Mouse (Mus musculus) heart, embryonic 12.5 days (tissue): ENCODE data around the gene Smarcal1. TPM values are rescaled to one million over a fixed set of nuclear protein-coding genes. Genes with fewer than 3 reads are reported as not detected.
A peak's percentile ranks its signal among the peaks of the same experiment; 100 is the strongest.

Experiments
- ATAC-seq: fragments of 200-750 bp; cut with Nextera tagmentation; 2 replicates; pipeline ENCODE4 v1.8.0; 2017; ENCODE audit warnings: moderate TSS enrichment, moderate library complexity; ENCODE audit not compliant: insufficient number of reproducible peaks, low FRiP score
- H3K27ac ChIP-seq: fragments of 300-500 bp; sonication (generic); 2 replicates; pipeline ENCODE4 v1.5.1; 2016; ENCODE audit warnings: mild to moderate bottlenecking, moderate library complexity; ENCODE audit not compliant: poor library complexity, severe bottlenecking
- H3K27me3 ChIP-seq: fragments of 300-500 bp; sonication (generic); replicated peaks from 2 replicates; pipeline ENCODE4 v1.6.1; 2016; ENCODE audit warnings: mild to moderate bottlenecking, moderate library complexity
- H3K36me3 ChIP-seq: fragments of 300-500 bp; sonication (generic); 2 replicates; pipeline ENCODE4 v1.6.1; 2016; ENCODE audit warnings: mild to moderate bottlenecking, moderate library complexity
- H3K4me1 ChIP-seq: fragments of 300-500 bp; sonication (generic); replicated peaks from 2 replicates; pipeline ENCODE4 v1.6.1; 2016; ENCODE audit warnings: mild to moderate bottlenecking
- H3K4me2 ChIP-seq: fragments of 300-500 bp; sonication (generic); 2 replicates; pipeline ENCODE4 v1.6.1; 2016; ENCODE audit warnings: mild to moderate bottlenecking, moderate library complexity
- H3K4me3 ChIP-seq: fragments of 300-500 bp; sonication (generic); 2 replicates; pipeline ENCODE4 v1.5.1; 2016; ENCODE audit warnings: mild to moderate bottlenecking
- H3K9ac ChIP-seq: fragments of 300-500 bp; sonication (generic); 2 replicates; pipeline ENCODE4 v1.6.1; 2016; ENCODE audit warnings: mild to moderate bottlenecking, moderate library complexity
- H3K9me3 ChIP-seq: fragments of 300-500 bp; sonication (generic); replicated peaks from 2 replicates; pipeline ENCODE4 v1.6.1; 2016; ENCODE audit warnings: mild to moderate bottlenecking, moderate library complexity
- WGBS: fragments of 180-500 bp; shearing (Covaris S2); methylation state at CpG from one replicate; pipeline ENCODE4 v1.1.7; 2016; 5-methylcytosine and 5-hydroxymethylcytosine counted together
- polyA plus RNA-seq: library from polyadenylated mRNA; unstranded; fragments of >200 nt; fragmentation: Nextera tagmentation; extraction: Ambion mirVana; gene quantifications from 2 replicates; pipeline ENCODE4 v1.2.1, GENCODE M21; 2016

Gene Smarcal1
- 18.5 and 18.7 TPM in 2 replicates for polyA plus RNA-seq

DNA sequence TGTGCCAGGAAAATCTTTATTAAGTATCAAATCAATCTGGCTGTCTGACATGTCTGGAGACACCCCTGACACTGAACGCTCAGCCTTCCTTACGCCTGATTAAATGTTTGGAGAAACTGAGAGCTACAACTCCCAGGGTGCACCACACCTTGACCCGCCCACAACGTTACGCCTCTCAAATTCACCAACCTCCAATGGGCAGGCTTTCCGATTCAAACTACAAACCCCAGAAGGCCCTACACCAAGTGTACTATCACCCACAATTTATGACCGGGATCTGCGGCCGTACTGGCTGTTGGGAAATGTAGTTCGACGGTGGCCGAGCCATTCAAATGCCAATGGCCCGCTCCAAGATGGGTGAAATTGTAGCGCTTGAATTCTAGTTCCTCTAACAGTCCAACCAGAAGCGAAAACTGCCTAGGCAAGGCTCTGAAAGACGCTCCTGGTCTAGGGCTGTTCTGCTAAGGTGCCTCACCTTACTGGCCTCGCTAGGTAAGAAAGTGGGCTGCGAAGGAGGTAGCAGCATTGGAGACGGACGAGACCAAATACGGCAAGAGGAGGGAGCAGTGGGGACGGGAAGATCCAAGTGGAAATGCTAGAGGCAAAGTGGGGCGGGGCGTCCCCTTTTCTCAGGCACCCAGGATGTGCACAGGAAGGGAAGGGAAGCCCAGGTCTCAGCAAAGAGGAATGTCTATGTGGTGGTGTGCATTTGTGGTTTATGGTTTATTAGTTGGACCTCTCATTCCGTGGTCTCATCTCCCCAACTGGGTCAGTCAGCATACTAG lies at the start of gene Smarcal1:
Gene Smarcal1, plus strand, starts transcription at position 305 of the 785 bp plus-strand sequence.
- peak within 1 kb of the TSS; percentile 72 for H3K9ac ChIP-seq
- H3K9me3 ChIP-seq: no peaks in the 10 kb centered on the region
- peaks cover 18% of the 10 kb centered on the region for H3K27me3 ChIP-seq
- H3K4me3 ChIP-seq: peak within 1 kb of the TSS; percentile 75
- peak within 1 kb of the TSS; percentile 79; the same call in 1 of the 2 replicates for H3K27ac ChIP-seq
- WGBS: under 1% methylated on average over 25 of the region's 25 CpGs
- H3K4me1 ChIP-seq: peaks cover 11% of the 10 kb centered on the region
- H3K4me2 ChIP-seq: peak within 1 kb of the TSS; percentile 76
- peak; percentile 99 for ATAC-seq
- H3K36me3 ChIP-seq: peaks cover 27% of the 10 kb centered on the region

DNA sequence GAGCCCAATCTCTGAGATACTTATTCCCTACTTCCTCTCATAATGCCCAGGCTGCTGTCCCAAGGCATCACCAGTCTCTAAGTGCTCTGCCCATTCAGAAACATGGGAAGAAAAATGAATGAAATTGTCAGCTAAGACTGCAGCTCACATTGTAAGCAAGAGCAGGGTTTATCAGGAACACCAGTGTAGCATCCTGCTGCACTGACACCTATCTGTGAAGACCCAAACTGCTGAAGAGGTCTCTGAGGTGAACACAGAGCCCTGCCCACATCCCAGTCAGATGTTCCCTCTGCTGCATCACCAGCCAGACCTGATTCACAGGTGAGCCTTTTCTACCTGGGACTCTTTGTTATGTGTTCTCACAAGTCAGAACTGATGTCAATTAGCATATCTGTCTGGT lies 49.6 kb upstream of the Smarcal1 start:
- Histone ChIP-seq H3K36me3 (no peaks in the 10 kb centered on the region), H3K27me3 (peaks cover 73% of the 10 kb centered on the region), H3K27ac (no peak overlapping the region)

DNA sequence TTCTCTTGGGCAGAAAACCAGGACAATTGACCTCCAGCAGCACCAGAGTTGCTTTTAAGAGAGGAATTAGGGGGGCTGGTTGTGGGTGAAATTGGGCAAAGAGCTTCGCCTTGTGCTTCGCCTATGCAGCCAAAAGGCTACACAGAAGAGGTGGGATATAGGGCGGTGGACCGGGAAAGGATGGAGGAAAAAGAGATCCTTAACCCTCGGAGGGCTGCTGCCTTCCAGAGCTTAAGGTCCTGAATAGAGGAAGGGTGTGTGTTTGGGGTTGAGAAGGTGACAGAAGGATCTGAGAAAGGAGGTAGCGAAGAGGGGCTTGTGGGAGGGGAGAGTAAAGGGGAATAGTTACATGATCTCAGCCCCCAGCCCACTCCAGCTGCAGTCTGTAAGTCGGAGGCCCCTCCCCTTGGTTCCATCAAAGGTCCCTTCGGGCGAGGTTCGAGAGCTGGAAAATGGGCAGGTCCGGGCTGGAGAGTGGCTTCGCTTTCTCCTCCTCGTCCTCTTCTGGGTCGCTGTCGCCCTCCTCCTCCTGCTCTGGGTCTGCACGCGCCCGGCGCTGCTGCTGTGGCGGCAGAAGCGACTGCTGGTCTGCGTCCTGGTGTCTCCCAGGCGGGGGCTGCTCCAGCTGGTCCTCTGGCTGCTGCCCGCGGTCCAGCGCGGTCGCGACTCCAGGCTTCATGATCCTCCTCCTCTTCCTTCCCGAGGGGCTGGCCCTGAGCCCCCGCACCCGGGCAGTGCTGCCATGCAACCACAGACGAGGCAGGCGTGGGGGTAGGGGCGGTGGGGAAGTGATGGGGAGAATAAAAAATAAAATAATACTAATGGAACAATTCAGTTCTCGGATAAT lies 47.1 kb upstream of the Smarcal1 start:
- H3K9ac ChIP-seq: no peak overlapping the region
- WGBS: 2% methylated on average over 36 of the region's 36 CpGs
- peak overlapping the region; percentile 42 for H3K4me3 ChIP-seq
- peaks cover 16% of the 10 kb centered on the region for H3K4me1 ChIP-seq
- H3K27ac ChIP-seq: no peak overlapping the region
- no peaks in the 10 kb centered on the region for H3K36me3 ChIP-seq
- peak; percentile 42 for ATAC-seq
- H3K9me3 ChIP-seq: no peaks in the 10 kb centered on the region
- H3K27me3 ChIP-seq: peaks cover 70% of the 10 kb centered on the region
- H3K4me2 ChIP-seq: peak overlapping the region; percentile 73

More for the DNA sequence above, 49.6 kb upstream of the Smarcal1 start:
- no peak overlapping the region for H3K4me3 ChIP-seq
- H3K4me2 ChIP-seq: no peak overlapping the region
- H3K9me3 ChIP-seq: no peaks in the 10 kb centered on the region
- H3K4me1 ChIP-seq: peaks cover 16% of the 10 kb centered on the region
- no peak overlapping the region for H3K9ac ChIP-seq
- no peak for ATAC-seq

DNA sequence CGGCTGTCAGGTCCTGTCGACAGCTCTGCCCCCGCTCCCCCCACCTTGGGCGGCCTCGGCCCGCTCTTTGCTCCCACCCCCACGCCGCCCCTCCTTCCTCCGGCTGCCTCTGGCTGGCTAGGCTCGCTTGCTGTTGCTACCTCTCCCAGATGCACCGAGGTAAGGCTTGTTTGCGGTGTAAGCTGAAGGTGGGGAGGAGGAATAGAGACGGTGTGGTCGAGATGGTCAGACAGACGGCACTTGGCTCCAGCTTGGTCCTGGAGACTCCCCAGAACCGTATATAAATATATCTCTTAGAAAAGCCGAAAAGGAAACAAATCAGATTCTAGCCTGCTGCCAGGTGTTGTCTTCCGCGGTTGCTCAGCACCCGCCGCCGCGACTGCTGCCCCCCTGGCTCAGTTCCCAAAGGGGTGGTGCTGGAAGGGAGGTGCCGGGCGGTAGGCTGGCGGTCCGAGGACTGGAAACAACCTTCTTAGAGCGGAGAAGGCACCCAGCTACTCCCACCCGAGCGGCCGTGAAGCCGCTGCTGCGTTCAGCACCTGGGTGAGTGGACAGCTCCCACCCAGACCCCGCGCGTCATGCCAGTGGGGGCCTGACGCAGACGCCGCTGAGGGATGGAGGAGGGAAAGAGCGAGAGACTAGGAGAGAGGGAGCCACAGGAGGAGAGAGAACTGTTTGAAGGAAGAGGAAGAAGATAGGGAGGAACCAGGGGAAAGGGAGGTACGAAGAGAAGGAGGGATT lies 46.3 kb upstream of the Smarcal1 start, which contains the start of gene March4:
Gene March4, minus strand, starts transcription at position 320 of the 741 bp plus-strand sequence.
- WGBS: under 1% methylated on average over 41 of the region's 41 CpGs
- Histone ChIP-seq H3K27ac (no peak within 1 kb of the TSS), H3K9me3 (no peaks in the 10 kb centered on the region), H3K36me3 (no peaks in the 10 kb centered on the region), H3K4me1 (peaks cover 16% of the 10 kb centered on the region), H3K9ac (no peak within 1 kb of the TSS), H3K27me3 (peaks cover 62% of the 10 kb centered on the region), H3K4me3 (peak within 1 kb of the TSS; percentile 42), H3K4me2 (peak within 1 kb of the TSS; percentile 73)
- peak; percentile 68 for ATAC-seq

DNA sequence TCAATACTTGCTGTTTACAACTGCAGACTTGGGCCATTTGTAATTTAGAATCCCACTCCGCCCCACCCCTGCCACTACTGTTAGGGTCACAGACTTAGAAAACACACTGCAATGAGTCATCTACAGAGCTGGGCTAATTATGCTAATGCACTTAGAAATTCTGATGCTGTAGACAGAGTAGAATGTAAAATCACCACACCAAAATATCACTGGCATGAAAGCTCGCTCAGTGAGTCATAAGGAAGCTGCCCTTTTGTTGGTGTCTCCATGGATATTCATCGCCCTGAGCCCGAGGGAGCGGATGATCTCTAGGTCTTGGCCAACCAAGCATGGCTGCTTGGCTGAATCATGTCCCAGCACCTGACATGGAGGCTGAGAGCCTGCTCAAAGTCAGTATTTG lies 44.8 kb upstream of the Smarcal1 start:
- Histone ChIP-seq H3K9me3 (no peaks in the 10 kb centered on the region), H3K4me1 (peaks cover 16% of the 10 kb centered on the region), H3K4me2 (no peak overlapping the region), H3K4me3 (no peak overlapping the region), H3K27ac (no peak overlapping the region), H3K9ac (no peak overlapping the region), H3K27me3 (peaks cover 51% of the 10 kb centered on the region), H3K36me3 (no peaks in the 10 kb centered on the region)
- 75% methylated on average over 5 of the region's 5 CpGs for WGBS
- no peak for ATAC-seq

DNA sequence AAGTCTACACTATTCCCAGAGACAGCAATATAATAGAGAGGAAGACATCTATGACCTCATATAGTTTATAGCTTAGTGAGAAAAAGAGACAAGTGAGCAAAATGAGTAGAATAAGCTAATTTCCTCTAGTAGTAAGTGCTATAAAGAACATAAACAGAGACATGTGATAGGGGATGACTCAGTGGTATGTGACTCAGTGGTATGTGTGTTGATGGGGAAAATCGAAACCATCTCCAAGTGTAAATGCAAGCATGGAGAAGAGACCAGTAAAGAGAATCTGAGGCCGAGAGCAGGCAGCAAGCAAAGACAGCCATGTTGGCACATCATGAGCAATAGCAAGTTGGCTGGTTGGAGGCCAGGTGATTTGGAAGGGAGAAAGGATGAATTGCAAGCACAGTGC lies 32.7 kb upstream of the Smarcal1 start:
- Histone ChIP-seq H3K4me2 (no peak overlapping the region), H3K9me3 (no peaks in the 10 kb centered on the region)
- 77% methylated on average over 2 of the region's 2 CpGs for WGBS

DNA sequence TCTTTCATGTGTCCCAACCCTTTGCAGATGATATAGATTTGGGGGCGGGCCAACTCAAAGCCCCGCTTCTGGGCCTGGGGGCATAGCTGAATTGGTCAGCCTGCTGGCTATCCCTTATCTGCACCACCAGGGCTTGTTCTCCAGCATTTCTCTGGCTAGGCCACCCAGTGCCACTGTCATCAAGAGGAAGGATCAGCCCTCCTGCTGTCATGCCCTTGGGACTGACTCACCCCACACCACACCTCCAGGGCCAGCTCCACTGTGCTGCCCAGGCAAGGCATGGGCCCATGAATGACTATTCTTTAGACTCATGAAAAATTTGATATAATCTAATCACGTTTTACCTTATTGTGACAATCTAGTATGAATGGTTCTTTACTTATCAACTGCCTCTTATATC lies 26.6 kb upstream of the Smarcal1 start:
- no peak overlapping the region for H3K4me3 ChIP-seq
- H3K36me3 ChIP-seq: no peaks in the 10 kb centered on the region
- WGBS: 66% methylated on average over 3 of the region's 3 CpGs
- no peak overlapping the region for H3K27ac ChIP-seq
- H3K27me3 ChIP-seq: no peaks in the 10 kb centered on the region
- no peaks in the 10 kb centered on the region for H3K9me3 ChIP-seq
- no peak overlapping the region for H3K9ac ChIP-seq
- no peak for ATAC-seq
- no peak overlapping the region for H3K4me2 ChIP-seq
- no peaks in the 10 kb centered on the region for H3K4me1 ChIP-seq

More for the DNA sequence above, 32.7 kb upstream of the Smarcal1 start:
- H3K9ac ChIP-seq: no peak overlapping the region
- H3K27ac ChIP-seq: no peak overlapping the region
- no peak for ATAC-seq
- H3K36me3 ChIP-seq: no peaks in the 10 kb centered on the region
- no peak overlapping the region for H3K4me3 ChIP-seq
- no peaks in the 10 kb centered on the region for H3K27me3 ChIP-seq
- H3K4me1 ChIP-seq: no peaks in the 10 kb centered on the region

DNA sequence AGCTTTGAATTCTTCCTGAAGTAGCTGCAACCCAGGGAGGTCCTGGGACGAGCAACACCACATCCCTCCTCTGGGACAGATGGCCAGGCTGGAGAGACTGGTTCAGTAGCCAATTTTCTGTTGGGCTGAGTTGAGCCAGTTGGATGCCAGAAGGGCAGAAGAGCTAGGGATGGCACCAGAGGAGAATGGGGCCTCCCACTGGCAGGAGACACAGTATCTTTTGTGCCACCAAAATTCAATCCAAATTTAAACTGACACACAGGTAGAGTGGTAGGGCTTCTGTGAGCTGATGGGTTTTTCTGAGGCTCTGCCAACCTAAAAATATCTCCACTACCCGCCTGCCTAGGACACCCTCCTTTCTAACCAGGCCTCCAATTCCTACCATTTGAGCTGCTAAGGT lies 24.4 kb upstream of the Smarcal1 start:
- Histone ChIP-seq H3K4me1 (no peaks in the 10 kb centered on the region), H3K4me2 (no peak overlapping the region), H3K27ac (no peak overlapping the region), H3K36me3 (no peaks in the 10 kb centered on the region), H3K27me3 (no peaks in the 10 kb centered on the region), H3K9ac (no peak overlapping the region), H3K4me3 (no peak overlapping the region), H3K9me3 (no peaks in the 10 kb centered on the region; the same call in 1 of the 2 replicates)
- ATAC-seq: no peak
- 48% methylated on average over 2 of the region's 2 CpGs for WGBS

DNA sequence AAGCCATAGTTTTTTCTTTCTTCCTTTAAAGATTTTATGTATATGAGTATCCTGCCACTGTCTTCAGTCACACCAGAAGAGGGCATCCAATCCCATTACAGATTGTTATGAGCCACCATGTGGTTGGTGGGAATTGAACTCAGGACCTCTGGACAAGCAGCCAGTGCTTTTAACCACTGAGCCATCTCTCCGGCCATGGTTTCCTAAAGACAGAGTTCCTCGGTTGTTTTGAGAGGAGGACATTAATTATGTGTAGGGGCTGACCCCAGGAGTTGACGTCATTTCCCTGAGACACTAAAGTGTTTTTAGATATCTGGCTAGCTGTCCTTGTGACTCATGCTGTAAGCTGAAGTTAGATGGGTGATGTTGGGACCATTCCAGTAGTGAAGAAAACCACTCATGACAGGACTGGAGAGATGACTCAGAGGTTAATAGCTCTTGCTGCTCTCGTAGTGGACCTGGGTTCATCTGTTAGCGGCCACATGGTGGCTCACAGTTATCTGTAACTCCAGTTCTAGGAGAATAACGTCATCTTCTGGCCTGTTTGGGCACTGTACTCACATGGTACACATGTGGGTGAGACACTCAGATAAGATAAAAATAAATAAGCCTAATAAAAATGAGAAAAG lies 18.6 kb upstream of the Smarcal1 start:
- Histone ChIP-seq H3K27me3 (no peaks in the 10 kb centered on the region), H3K4me3 (no peak overlapping the region), H3K9ac (no peak overlapping the region), H3K36me3 (no peaks in the 10 kb centered on the region), H3K9me3 (no peaks in the 10 kb centered on the region; the same call in 1 of the 2 replicates), H3K27ac (no peak overlapping the region), H3K4me1 (no peaks in the 10 kb centered on the region), H3K4me2 (no peak overlapping the region)
- 58% methylated on average over 6 of the region's 6 CpGs for WGBS
- no peak for ATAC-seq

DNA sequence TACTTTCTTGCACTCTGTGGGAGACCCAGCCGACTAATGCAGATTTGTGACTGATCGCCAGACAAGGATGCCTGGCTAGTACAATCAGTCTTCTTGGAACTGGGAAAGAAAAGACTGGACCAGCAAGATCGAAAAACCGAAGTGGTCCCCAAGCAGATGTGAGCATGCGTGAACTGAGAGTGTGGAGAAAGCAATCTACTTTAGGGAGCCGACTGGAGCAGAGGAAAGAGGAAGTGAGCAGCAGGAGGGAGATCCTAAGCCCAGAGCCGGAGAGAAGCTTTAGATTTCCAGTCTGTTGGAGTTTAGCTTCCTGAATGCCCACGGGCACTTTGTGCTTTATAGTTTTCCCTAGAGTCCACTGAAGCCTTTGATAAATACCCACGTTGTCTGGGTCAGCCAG lies 16.0 kb upstream of the Smarcal1 start:
- no peaks in the 10 kb centered on the region for H3K36me3 ChIP-seq
- ATAC-seq: no peak
- H3K9me3 ChIP-seq: no peaks in the 10 kb centered on the region; the same call in 1 of the 2 replicates
- no peak overlapping the region for H3K27ac ChIP-seq
- WGBS: 36% methylated on average over 9 of the region's 9 CpGs
- H3K4me1 ChIP-seq: no peaks in the 10 kb centered on the region
- H3K9ac ChIP-seq: 0 out of 2 replicates have a peak overlapping the region, but pooled peaks have one; percentile 27
- no peaks in the 10 kb centered on the region for H3K27me3 ChIP-seq
- H3K4me3 ChIP-seq: peak overlapping the region; percentile 23; the same call in 1 of the 2 replicates
- H3K4me2 ChIP-seq: peak overlapping the region; percentile 59
